Mouse (Mus musculus) heart, adult 2 months (tissue): ENCODE data around the gene Mrc1. TPM values are rescaled to one million over a fixed set of nuclear protein-coding genes. Genes with fewer than 3 reads are reported as not detected.
"Not testable (repeated sequence)": the region's sequence is repeated elsewhere in the genome, so short reads cannot be mapped to it uniquely, and the experiment has no call there.

ENCODE experiments used
- DNase-seq, 2 experiments: peaks; one replicate each; pipeline ENCODE4 v3.0.0; 2021
- H3K27ac ChIP-seq: fragments of 200-600 bp; 2 replicates; pipeline ENCODE4 v1.8.1; 2022
- H3K27me3 ChIP-seq: fragments of 200-500 bp; 2 replicates; pipeline ENCODE4 v1.6.1; 2012; ENCODE audit warnings: mild to moderate bottlenecking, low read length, inconsistent platforms, mixed read lengths; ENCODE audit not compliant: control insufficient read depth, insufficient read depth
- H3K36me3 ChIP-seq: fragments of 200-500 bp; 2 replicates; pipeline ENCODE4 v1.6.1; 2012; ENCODE audit warnings: low read length, inconsistent platforms; ENCODE audit not compliant: control insufficient read depth, insufficient read depth
- H3K4me1 ChIP-seq: fragments of 200-500 bp; 2 replicates; pipeline ENCODE4 v1.6.1; 2011; ENCODE audit warnings: low read length; ENCODE audit not compliant: control insufficient read depth, insufficient read depth
- H3K4me3 ChIP-seq: fragments of 200-600 bp; 2 replicates; pipeline ENCODE4 v1.8.1; 2022
- H3K79me2 ChIP-seq: fragments of 200-500 bp; replicated peaks from 2 replicates; pipeline ENCODE4 v1.6.1; 2012; ENCODE audit warnings: mild to moderate bottlenecking, inconsistent platforms, low read length, moderate library complexity, mixed read lengths; ENCODE audit not compliant: control insufficient read depth, insufficient read depth
- H3K9ac ChIP-seq: fragments of 200-500 bp; 2 replicates; pipeline ENCODE4 v1.6.1; 2012; ENCODE audit warnings: low read depth, mild to moderate bottlenecking, control low read depth, inconsistent platforms, low read length, mixed read lengths
- CTCF ChIP-seq: fragments of 200-600 bp; IDR thresholded peaks from 2 replicates; pipeline ENCODE4 v1.8.1; 2022; ENCODE audit warnings: antibody characterized with exemption, mild to moderate bottlenecking, moderate library complexity
- EP300 ChIP-seq: fragments of 200-500 bp; IDR thresholded peaks from 2 replicates; pipeline ENCODE4 v1.6.1; 2011; ENCODE audit warnings: low read depth, low read length, control low read depth; ENCODE audit not compliant: insufficient read depth
- POLR2A ChIP-seq: fragments of 200-500 bp; IDR thresholded peaks from 2 replicates; pipeline ENCODE4 v1.6.1; 2011; ENCODE audit warnings: mild to moderate bottlenecking, low read depth, low read length, control low read depth; ENCODE audit not compliant: insufficient read depth
- WGBS: fragments of 180-500 bp; shearing (Covaris S2); methylation state at CpG from one replicate; pipeline ENCODE4 v1.1.7; 2018; 5-methylcytosine and 5-hydroxymethylcytosine counted together
- intact Hi-C: fragments of 180-260 bp; cut with DNase I; formaldehyde crosslinking; loops from one replicate; pipeline ENCODE4 v1.15.1; 2025
- long read RNA-seq: library from polyadenylated mRNA; stranded (forward); transcript quantifications from one replicate; pipeline ENCODE4 v2.0.0, GENCODE M21; 2021
- polyA plus RNA-seq: library from polyadenylated mRNA; depleted of rRNA; stranded (reverse); fragments of >200 nt; gene quantifications from 2 replicates; pipeline ENCODE4 v1.2.3, GENCODE M21; 2012; rRNA removed
- total RNA-seq, 2 experiments: library from RNA; stranded (reverse); gene quantifications; 2 replicates each; pipeline ENCODE4 v1.2.3; 2021

The Mrc1 gene
- total RNA-seq = 10 to 100 TPM; 16.9 to 20.3 TPM
- polyA plus RNA-seq = 3.9 and 7.3 TPM in 2 replicates
- long read RNA-seq, full-length matches to known transcripts = 10 of 14 reads
- long read RNA-seq, partial matches to known transcripts = 3 of 14 reads
- long read RNA-seq, other reads (novel, unspliced or antisense) = 1 of 14 reads

DNA sequence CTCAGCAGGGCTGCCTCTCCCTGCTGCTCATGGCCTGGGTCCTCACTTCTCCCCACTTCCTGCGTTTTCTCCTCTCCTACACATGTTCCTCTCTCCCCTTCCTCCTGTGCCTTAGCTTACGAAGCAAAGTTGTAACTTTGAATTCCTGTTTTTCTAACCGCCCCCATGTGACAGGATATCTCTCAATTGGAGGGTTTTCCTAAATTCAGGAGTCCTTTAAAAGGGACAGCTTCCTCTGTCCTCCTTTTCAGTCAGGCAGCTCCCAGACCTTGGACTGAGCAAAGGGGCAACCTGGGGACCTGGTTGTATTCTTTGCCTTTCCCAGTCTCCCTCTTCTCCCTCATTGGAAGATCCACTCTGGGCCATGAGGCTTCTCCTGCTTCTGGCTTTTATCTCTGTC is at the start of gene Mrc1:
Gene Mrc1, plus strand, starts transcription at position 244 of the 400 bp plus-strand sequence.
- H3K4me1 ChIP-seq = no peaks in the 10 kb centered on the region
- no peak for TF ChIP-seq POLR2A
- TF ChIP-seq CTCF = no peak
- no peak for TF ChIP-seq EP300
- H3K27ac ChIP-seq = no peak within 1 kb of the TSS
- intact Hi-C loops = no loop called here
- H3K27me3 ChIP-seq = no peaks in the 10 kb centered on the region
- no peak within 1 kb of the TSS for H3K4me3 ChIP-seq
- no peak within 1 kb of the TSS for H3K9ac ChIP-seq
- H3K36me3 ChIP-seq = no peaks in the 10 kb centered on the region
- DNase-seq = no peak
- no peaks in the 10 kb centered on the region for H3K79me2 ChIP-seq
- WGBS = 39% methylated on average over 3 of the region's 3 CpGs

DNA sequence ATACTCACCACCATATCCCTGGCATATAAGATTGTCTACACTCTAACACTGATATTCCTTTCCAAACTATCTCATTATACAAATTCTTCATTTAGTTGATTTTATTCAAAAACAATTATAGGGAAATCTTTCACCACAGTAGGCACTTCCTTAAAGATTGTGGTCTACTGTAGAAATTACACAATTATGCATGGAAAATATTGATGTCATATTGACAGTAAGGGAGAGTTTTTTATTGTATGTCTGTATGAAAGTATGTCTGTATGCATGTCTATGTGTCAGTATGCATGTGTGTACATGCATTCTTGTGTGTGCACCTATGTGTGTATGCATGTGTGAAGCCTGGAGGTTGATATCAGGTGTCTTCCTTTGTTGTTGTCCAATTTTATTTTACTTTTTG is 44.8 kb upstream of the Mrc1 start:
- TF ChIP-seq EP300 (no peak), CTCF (no peak), POLR2A (no peak)
- H3K4me1 ChIP-seq = no peaks in the 10 kb centered on the region
- no peak overlapping the region for H3K27ac ChIP-seq
- no peak overlapping the region for H3K9ac ChIP-seq
- no peak overlapping the region for H3K4me3 ChIP-seq
- H3K79me2 ChIP-seq = no peaks in the 10 kb centered on the region
- H3K36me3 ChIP-seq = no peaks in the 10 kb centered on the region
- DNase-seq = no peak
- H3K27me3 ChIP-seq = no peaks in the 10 kb centered on the region
- intact Hi-C loops = no loop called here

DNA sequence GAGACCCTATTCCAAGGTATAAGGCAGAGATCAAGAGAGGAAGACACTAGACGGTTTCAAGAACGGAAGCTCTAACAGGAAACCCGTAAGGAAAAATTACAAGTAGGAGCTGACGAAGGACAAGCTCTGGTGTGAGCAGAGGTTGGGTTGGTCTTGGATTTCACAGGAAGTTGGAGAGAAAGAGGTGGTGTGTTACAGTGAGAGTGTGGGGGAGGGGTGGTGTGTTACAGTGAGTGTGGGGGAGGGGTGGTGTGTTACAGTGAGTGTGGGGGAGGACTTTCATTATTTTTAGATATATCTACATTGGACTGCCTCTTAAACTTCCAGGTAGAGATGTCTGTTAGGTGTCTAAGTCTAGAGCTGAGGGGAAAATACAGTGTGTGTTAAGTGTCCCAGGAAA is 38.5 kb upstream of the Mrc1 start:
- intact Hi-C loops = no loop called here
- no peaks in the 10 kb centered on the region for H3K36me3 ChIP-seq
- no peak overlapping the region for H3K9ac ChIP-seq
- no peaks in the 10 kb centered on the region; the same call in 1 of the 2 replicates for H3K4me1 ChIP-seq
- H3K27me3 ChIP-seq = no peaks in the 10 kb centered on the region
- no peaks in the 10 kb centered on the region for H3K79me2 ChIP-seq
- no peak overlapping the region for H3K27ac ChIP-seq
- TF ChIP-seq POLR2A (no peak), CTCF (no peak), EP300 (no peak)
- WGBS = 38% methylated on average over 4 of the region's 4 CpGs
- no peak for DNase-seq
- no peak overlapping the region for H3K4me3 ChIP-seq

DNA sequence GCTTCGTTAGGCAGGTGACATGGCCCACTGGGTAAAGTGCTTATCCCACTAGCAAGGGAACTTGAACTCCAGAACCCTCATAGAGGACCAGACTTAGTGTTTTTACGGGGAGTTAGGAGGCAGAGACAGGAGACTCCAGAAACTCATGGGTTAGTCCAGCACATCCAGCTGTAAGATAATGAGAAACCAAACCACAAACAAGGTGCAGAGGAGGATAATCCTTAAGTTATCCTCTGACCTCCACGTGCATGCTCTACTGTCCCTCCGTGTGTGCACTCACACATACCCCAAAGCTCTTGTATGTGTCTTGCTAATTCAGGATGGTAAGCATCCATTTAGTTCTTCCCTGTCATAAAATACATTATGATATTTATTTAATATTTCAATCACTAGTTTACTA is 37.6 kb upstream of the Mrc1 start:
- intact Hi-C loops = no loop called here
- 90% methylated on average over 4 of the region's 4 CpGs for WGBS
- Histone ChIP-seq H3K79me2 (no peaks in the 10 kb centered on the region), H3K27ac (no peak overlapping the region), H3K36me3 (no peaks in the 10 kb centered on the region), H3K4me3 (no peak overlapping the region), H3K9ac (no peak overlapping the region), H3K4me1 (no peaks in the 10 kb centered on the region; the same call in 1 of the 2 replicates), H3K27me3 (no peaks in the 10 kb centered on the region)
- no peak for TF ChIP-seq POLR2A
- TF ChIP-seq CTCF = no peak
- no peak for TF ChIP-seq EP300
- no peak for DNase-seq

DNA sequence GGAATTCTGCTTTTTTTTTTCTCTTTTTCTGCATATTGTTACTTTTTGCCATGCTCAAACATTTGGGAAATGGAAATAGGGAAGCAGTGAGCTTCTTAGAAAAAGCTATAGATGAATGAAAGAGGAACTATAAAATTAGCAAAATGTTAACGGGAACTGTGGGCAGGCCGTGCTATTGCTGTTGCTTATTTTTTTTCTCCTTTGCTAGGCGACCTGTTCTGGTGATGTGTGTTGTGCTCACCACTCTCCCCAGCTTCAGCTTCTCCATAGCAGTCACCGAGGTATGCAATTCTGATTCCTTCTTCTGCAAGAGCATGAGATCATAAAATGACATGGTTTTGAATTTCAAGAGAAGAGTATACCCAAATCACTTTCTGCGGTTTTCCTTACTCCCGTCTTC is 37.1 kb upstream of the Mrc1 start:
- Histone ChIP-seq H3K79me2 (no peaks in the 10 kb centered on the region), H3K4me3 (no peak overlapping the region), H3K36me3 (no peaks in the 10 kb centered on the region), H3K4me1 (no peaks in the 10 kb centered on the region; the same call in 1 of the 2 replicates), H3K27ac (no peak overlapping the region), H3K9ac (no peak overlapping the region), H3K27me3 (no peaks in the 10 kb centered on the region)
- 84% methylated on average over 6 of the region's 6 CpGs for WGBS
- DNase-seq = peak in 1 of 2 experiments; percentile 15
- intact Hi-C loops = no loop called here
- TF ChIP-seq EP300 (no peak), POLR2A (no peak), CTCF (no peak)

DNA sequence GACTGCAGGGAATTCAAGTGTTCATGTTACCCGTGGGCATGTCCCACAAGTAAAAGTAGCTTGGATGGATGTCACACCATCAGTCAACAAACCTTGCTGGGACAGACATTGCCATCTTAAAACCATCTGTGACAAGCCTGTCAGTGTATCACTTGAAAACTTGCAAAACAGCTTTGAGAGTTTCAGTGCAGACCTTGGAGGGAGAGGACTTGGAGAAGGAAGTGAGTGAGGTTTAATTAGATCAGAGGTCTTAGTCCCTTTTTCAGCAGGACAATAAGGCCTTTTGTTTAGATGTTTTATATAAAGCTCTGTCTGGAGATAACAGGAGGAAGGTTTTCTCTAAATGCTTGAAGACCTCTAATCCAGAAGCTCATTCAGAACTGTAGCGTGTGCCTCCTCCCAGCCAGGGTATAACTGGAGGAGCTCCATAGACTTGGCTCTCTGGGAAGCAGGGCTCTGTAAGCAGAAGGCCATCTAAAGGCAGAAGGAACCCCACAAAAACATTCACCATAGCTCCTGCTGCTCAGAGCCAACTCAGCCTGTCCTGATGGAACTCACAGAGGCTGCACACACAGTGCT is 30.8 kb upstream of the Mrc1 start:
- H3K27me3 ChIP-seq, H3K9ac ChIP-seq, H3K27ac ChIP-seq, DNase-seq, intact Hi-C loops, H3K4me3 ChIP-seq, H3K36me3 ChIP-seq, H3K4me1 ChIP-seq, H3K79me2 ChIP-seq: not testable (repeated sequence)
- 62% methylated on average over 1 of the region's 2 CpGs for WGBS
